In genomic region chr4:151449981-151450380, GRCm38 (mm10) we compare ENCODE assay signal across 16 mouse cellular contexts.
DNase-seq lines count a peak whose midpoint lies in the region; ATAC-seq and TF ChIP-seq lines count a peak whose summit lies in the region.
"Had no signal": no experiment of that assay in that cellular context is flagged by ENCODE, and none has a peak within 500 bp of the region (broad histone marks: within the 10 kb centered on the region; RNA-seq: fewer than 3 reads in every experiment).

No protein-coding gene starts in this region.

- DNase-seq in left cerebral cortex, postnatal 4 days: peak; percentile 69
- no peak for DNase-seq in left cerebral cortex, adult 18-20 months (ENCODE audit: low spot score in 2 of 2)
- DNase-seq in midbrain, embryonic 10.5 days (ENCODE audit: low spot score): peak; percentile 48
- DNase-seq in retina, embryonic 14.5 days (ENCODE audit: low spot score): peak; percentile 50
- no peak for DNase-seq in ovary, postnatal 10 days (ENCODE audit: low spot score)
- no peak for DNase-seq in left cerebral cortex, adult 8-10 months (ENCODE audit: low spot score in 2 of 2)
- DNase-seq in layer of hippocampus, adult 2 months (ENCODE audit: low spot score in 2 of 2): no peak
- DNase-seq: adrenal gland, postnatal 36 days; right cerebral cortex, postnatal 4 days; thymus, postnatal 4 days had no signal

- no peak overlapping the region for H3K27ac ChIP-seq in forebrain, embryonic 16.5 days (ENCODE audit: low read length)
- peak overlapping the region; percentile 25 for H3K27ac ChIP-seq in midbrain, embryonic 10.5 days (replicated peaks)
- no peak overlapping the region for H3K27ac ChIP-seq in layer of hippocampus, adult 2 months
- H3K27ac ChIP-seq: embryonic facial prominence, embryonic 15.5 days; kidney, postnatal 0 days; stomach, embryonic 15.5 days had no signal

- intact Hi-C loops in left cerebral cortex, postnatal 4 days (cut with DNase I): no loop called here

- 0 out of 2 replicates have a peak, but pooled peaks cover 2% of the 10 kb centered on the region for H3K27me3 ChIP-seq in forebrain, embryonic 16.5 days (replicated peaks; ENCODE audit: control insufficient read depth, insufficient read depth, low read length)
- H3K27me3 ChIP-seq in midbrain, embryonic 10.5 days (ENCODE audit: low read depth, poor library complexity, severe bottlenecking): no peaks in the 10 kb centered on the region
- H3K27me3 ChIP-seq: stomach, embryonic 15.5 days had no signal

- TF ChIP-seq CTCF in layer of hippocampus, adult 2 months (conservative IDR thresholded peaks at IDR 0.05): no peak

- H3K9ac ChIP-seq in forebrain, embryonic 16.5 days (replicated peaks; ENCODE audit: low read depth, low read length): 0 out of 2 replicates have a peak overlapping the region, but pooled peaks have one; percentile 18
- H3K9ac ChIP-seq: embryonic facial prominence, embryonic 15.5 days; heart, embryonic 12.5 days; stomach, embryonic 15.5 days had no signal

- H3K4me1 ChIP-seq in forebrain, embryonic 16.5 days (replicated peaks; ENCODE audit: control insufficient read depth, insufficient read depth, low read length): peaks cover 9% of the 10 kb centered on the region
- H3K4me1 ChIP-seq in midbrain, embryonic 10.5 days: peaks cover 31% of the 10 kb centered on the region
- H3K4me1 ChIP-seq: stomach, embryonic 15.5 days had no signal

- 3% methylated on average over 8 of the region's 8 CpGs for WGBS in forebrain, embryonic 16.5 days
- 19% methylated on average over 8 of the region's 8 CpGs for WGBS in midbrain, embryonic 10.5 days

- no peak overlapping the region for H3K4me3 ChIP-seq in forebrain, embryonic 16.5 days (replicated peaks; ENCODE audit: low read length)
- H3K4me3 ChIP-seq in midbrain, embryonic 10.5 days: no peak overlapping the region
- no peak overlapping the region for H3K4me3 ChIP-seq in layer of hippocampus, adult 2 months
- H3K4me3 ChIP-seq: embryonic facial prominence, embryonic 15.5 days; heart, embryonic 12.5 days; stomach, embryonic 15.5 days had no signal

- H3K4me2 ChIP-seq in forebrain, embryonic 16.5 days (ENCODE audit: low read length): no peak overlapping the region
- H3K4me2 ChIP-seq: embryonic facial prominence, embryonic 15.5 days; heart, embryonic 12.5 days; liver, embryonic 11.5 days; stomach, embryonic 15.5 days had no signal

- peak; percentile 33; the same call in 1 of the 2 replicates for ATAC-seq in forebrain, embryonic 16.5 days

- no peaks in the 10 kb centered on the region for H3K36me3 ChIP-seq in forebrain, embryonic 16.5 days (ENCODE audit: control insufficient read depth, insufficient read depth)
- H3K36me3 ChIP-seq in midbrain, embryonic 10.5 days: no peaks in the 10 kb centered on the region
- H3K36me3 ChIP-seq: embryonic facial prominence, embryonic 15.5 days; heart, embryonic 12.5 days; stomach, embryonic 15.5 days had no signal

- H3K9me3 ChIP-seq in forebrain, embryonic 16.5 days (ENCODE audit: control insufficient read depth, low read length): no peaks in the 10 kb centered on the region
- H3K9me3 ChIP-seq in midbrain, embryonic 10.5 days (replicated peaks): no peaks in the 10 kb centered on the region
- H3K9me3 ChIP-seq: embryonic facial prominence, embryonic 15.5 days; heart, embryonic 12.5 days; stomach, embryonic 15.5 days had no signal

Comparison
In these comparisons a context has a peak if more than half of its experiments do, and no peak if none do; other contexts are left out.
1. DNase-seq: peak in left cerebral cortex, postnatal 4 days (single experiment), midbrain, embryonic 10.5 days (single experiment) and retina, embryonic 14.5 days (single experiment); none in left cerebral cortex, adult 18-20 months (0 of 2), ovary, postnatal 10 days (single experiment), left cerebral cortex, adult 8-10 months (0 of 2) and layer of hippocampus, adult 2 months (0 of 2).